Mouse (Mus musculus): Measurements from ENCODE around the gene P4ha2.

P4ha2 gene

GRCm38 (mm10) chr11:54068520-54069371 lies 31.1 kb upstream of the P4ha2 start, which contains the start of gene Pdlim4:
TSS of gene Pdlim4 (minus strand) at chr11:54069014.
- no peak for DNase-seq (ENCODE audit: low spot score)

- DNase-seq (ENCODE audit: low spot score), result no peak
Measured at GRCm38 (mm10) chr11:54071726-54072445, 28.0 kb upstream of the P4ha2 start.

GRCm38 (mm10) chr11:54073291-54073690 lies 26.6 kb upstream of the P4ha2 start:
- DNase-seq (ENCODE audit: low spot score), result no peak

GRCm38 (mm10) chr11:54075353-54075752 lies 24.5 kb upstream of the P4ha2 start:
- DNase-seq (ENCODE audit: low spot score), result no peak

GRCm38 (mm10) chr11:54076101-54076500 lies 23.8 kb upstream of the P4ha2 start:
- DNase-seq (ENCODE audit: low spot score), result no peak

- DNase-seq (ENCODE audit: low spot score), result no peak
Measured at GRCm38 (mm10) chr11:54080435-54080834, 19.5 kb upstream of the P4ha2 start.

GRCm38 (mm10) chr11:54082725-54083124 lies 17.2 kb upstream of the P4ha2 start:
- no peak for DNase-seq (ENCODE audit: low spot score)

- DNase-seq (ENCODE audit: low spot score), result no peak
Measured at GRCm38 (mm10) chr11:54084976-54085375, 14.9 kb upstream of the P4ha2 start.

- DNase-seq (ENCODE audit: low spot score), result no peak
Measured at GRCm38 (mm10) chr11:54085816-54086215, 14.1 kb upstream of the P4ha2 start.

GRCm38 (mm10) chr11:54088253-54088946 lies 11.5 kb upstream of the P4ha2 start:
- no peak for DNase-seq (ENCODE audit: low spot score)

GRCm38 (mm10) chr11:54088947-54089317 lies 11.0 kb upstream of the P4ha2 start:
- peak; percentile 51 for DNase-seq (ENCODE audit: low spot score)

- no peak for DNase-seq (ENCODE audit: low spot score)
Measured at GRCm38 (mm10) chr11:54090091-54090879, 9.6 kb upstream of the P4ha2 start.

GRCm38 (mm10) chr11:54091726-54092125 lies 8.2 kb upstream of the P4ha2 start:
- no peak for DNase-seq (ENCODE audit: low spot score)

- DNase-seq (ENCODE audit: low spot score), result no peak
Measured at GRCm38 (mm10) chr11:54092188-54092587, 7.7 kb upstream of the P4ha2 start.

GRCm38 (mm10) chr11:54093000-54093399 lies 6.9 kb upstream of the P4ha2 start:
- no peak for DNase-seq (ENCODE audit: low spot score)

GRCm38 (mm10) chr11:54100692-54101591 lies 1.0 kb downstream of the P4ha2 start:
- no peak for DNase-seq (ENCODE audit: low spot score)

- DNase-seq (ENCODE audit: low spot score), result no peak
Measured at GRCm38 (mm10) chr11:54101701-54102100, 1.8 kb downstream of the P4ha2 start.

GRCm38 (mm10) chr11:54102706-54103449 lies 3.0 kb downstream of the P4ha2 start:
- no peak for DNase-seq (ENCODE audit: low spot score)

- DNase-seq (ENCODE audit: low spot score), result no peak
Measured at GRCm38 (mm10) chr11:54105011-54105410, 5.1 kb downstream of the P4ha2 start.

GRCm38 (mm10) chr11:54106676-54107075 lies 6.8 kb downstream of the P4ha2 start:
- no peak for DNase-seq (ENCODE audit: low spot score)

Data from urinary bladder, postnatal 10 days (tissue).